Mouse (Mus musculus) regulatory T cell (primary cell): Measurements from ENCODE around the gene Eme1.
"Not testable (repeated sequence)": the region's sequence is repeated elsewhere in the genome, so short reads cannot be mapped to it uniquely, and the experiment has no call there.

Source experiments
- in situ Hi-C: fragments of 300-600 bp; cut with MboI, MseI; formaldehyde crosslinking; loops from one replicate; pipeline ENCODE4 v1.15.1; 2025; ENCODE audit warnings: high pct_unique_total_duplicates

The Eme1 gene

DNA sequence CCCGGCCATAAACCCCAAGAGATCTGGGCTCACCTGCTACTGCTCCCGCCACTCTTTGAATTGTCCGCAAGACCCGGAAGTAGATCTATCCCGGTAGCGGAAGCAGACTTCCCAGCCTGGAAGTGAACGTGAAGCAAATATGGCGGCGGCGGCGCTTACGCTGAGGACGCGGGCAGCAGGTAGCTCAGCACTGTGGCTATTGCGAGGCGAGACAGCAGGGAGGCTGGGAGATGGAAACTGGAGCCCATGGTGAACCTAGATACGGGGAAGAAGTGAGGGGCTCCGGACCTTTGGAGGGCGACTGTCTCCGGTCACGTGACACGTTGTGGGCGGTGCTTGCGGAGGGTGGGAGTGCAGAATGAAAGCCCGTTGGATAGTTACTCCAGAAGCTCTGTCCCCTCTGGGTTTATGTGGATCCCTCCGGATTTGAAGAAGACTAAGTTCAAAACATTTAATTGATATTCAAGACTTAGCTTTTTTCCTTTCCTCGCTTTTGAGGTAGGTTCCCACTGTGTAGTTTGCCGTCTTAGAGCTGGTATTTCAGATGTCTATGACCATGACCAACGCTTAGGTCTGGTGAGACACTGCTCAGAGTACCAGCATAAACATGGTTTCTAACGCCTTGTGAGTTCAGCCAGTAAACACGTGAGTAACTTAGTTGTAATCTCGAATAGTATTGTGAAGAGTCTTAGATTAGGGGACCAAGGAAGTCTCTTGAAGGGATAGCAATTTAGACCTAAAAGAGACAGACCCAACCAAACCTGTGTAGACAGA is at the start of gene Eme1, which contains the start of gene Mrpl27:
Eme1 (minus strand) TSS at position 302 of the 774 bp plus-strand sequence.
Mrpl27 (plus strand) TSS at position 105 of the 774 bp plus-strand sequence.
- in situ Hi-C loops: no loop called here

GRCm38 (mm10) chr11:94702216-94702610 is 48.4 kb upstream of the Eme1 start:
- in situ Hi-C loops: no loop called here

GRCm38 (mm10) chr11:94701401-94702215 is 47.8 kb upstream of the Eme1 start:
- in situ Hi-C loops: no loop called here

- in situ Hi-C loops: no loop called here
Measured at GRCm38 (mm10) chr11:94699399-94699798, 45.6 kb upstream of the Eme1 start.

- in situ Hi-C loops: no loop called here
Measured at GRCm38 (mm10) chr11:94697703-94698464, 44.1 kb upstream of the Eme1 start.

DNA sequence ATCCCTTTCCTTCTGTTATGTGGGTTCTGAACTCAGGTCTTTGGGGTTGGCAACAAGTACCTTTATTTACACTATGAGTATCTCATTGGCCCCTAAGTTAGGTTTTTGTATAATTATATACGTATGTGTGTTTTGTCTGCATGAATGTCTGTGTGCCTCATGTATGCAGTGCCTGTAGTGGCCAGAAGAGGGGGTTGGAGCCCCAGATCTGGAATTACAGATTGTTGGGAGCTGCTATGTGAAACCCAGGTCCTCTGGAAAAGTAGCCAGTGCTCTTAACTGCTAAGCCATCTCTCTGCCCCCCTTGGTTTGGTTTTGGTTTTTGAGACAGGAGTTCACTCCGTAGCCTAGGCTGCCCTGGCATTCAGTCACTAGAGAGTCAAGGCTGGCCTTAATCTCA is 43.4 kb upstream of the Eme1 start:
- in situ Hi-C loops: no loop called here

GRCm38 (mm10) chr11:94695508-94695907 is 41.7 kb upstream of the Eme1 start:
- in situ Hi-C loops: no loop called here

DNA sequence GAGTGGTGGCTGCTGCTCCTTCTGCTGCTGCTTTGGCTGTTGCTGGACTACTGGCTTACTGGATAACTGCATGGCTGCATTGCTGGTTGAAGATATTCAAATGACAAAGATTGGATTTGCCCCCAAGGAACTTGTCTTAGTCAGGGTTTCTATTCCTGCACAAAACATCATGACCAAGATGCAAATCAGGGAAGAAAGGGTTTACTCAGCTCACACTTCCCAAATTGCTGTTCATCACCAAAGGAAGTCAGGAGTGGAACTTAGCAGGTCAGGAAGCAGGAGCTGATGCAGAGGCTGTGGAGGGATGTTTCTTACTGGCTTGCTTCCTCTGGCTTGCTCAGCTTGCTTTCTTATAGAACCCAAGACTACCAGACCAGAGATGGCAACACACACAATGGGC is 38.7 kb upstream of the Eme1 start:
- in situ Hi-C loops: not testable (repeated sequence)

GRCm38 (mm10) chr11:94687178-94687577 is 33.4 kb upstream of the Eme1 start:
- in situ Hi-C loops: no loop called here

DNA sequence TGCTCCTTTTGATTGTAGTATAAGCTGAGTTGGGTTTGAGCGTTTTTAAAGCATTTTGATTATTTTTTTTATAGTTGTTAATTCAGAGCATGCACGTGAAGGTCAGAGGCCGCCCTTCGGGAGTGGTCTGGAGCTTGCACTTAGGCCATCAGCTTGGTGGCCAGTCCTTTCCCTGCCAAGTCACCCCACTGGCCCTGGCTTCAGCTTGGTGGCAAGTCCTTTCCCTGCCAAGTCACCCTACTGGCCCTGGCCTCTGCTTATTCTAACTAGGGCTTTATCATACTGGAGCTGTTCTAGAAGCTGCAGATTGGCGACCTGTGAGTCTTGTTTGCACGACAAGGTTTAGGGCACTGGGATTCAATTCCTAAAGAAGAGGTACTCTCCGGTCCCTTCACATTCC is 28.7 kb upstream of the Eme1 start:
- in situ Hi-C loops: no loop called here

DNA sequence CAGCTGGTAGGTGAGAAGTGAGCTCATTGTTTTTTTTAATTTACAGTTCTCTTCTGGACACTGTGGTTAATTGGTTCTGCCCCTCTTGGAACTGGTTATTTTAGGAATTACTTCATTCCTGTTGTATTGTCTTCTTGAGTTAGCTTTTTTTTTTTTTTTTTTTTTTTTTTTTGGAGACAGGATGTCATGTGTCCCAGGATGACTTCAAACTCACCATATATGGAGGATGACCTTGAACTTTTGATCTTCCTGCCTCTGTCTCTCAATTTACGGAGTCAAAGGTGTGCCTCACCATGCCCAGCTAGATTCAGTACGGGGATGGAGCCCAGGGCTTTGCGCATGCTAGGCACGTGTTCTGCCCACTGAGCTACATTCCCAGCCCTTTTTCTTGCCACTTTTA is 27.9 kb upstream of the Eme1 start:
- in situ Hi-C loops: no loop called here

GRCm38 (mm10) chr11:94680639-94681038 is 26.9 kb upstream of the Eme1 start:
- in situ Hi-C loops: no loop called here

- in situ Hi-C loops: no loop called here
Measured at GRCm38 (mm10) chr11:94677607-94678145, 23.9 kb upstream of the Eme1 start.

- in situ Hi-C loops: no loop called here
Measured at GRCm38 (mm10) chr11:94676754-94677606, 23.2 kb upstream of the Eme1 start, which contains the start of gene Xylt2. Gene Xylt2 (minus strand): TSS chr11:94677515.

- in situ Hi-C loops: no loop called here
Measured at GRCm38 (mm10) chr11:94676308-94676707, 22.5 kb upstream of the Eme1 start.

GRCm38 (mm10) chr11:94675446-94675845 is 21.7 kb upstream of the Eme1 start:
- in situ Hi-C loops: no loop called here

GRCm38 (mm10) chr11:94674984-94675383 is 21.2 kb upstream of the Eme1 start:
- in situ Hi-C loops: no loop called here

DNA sequence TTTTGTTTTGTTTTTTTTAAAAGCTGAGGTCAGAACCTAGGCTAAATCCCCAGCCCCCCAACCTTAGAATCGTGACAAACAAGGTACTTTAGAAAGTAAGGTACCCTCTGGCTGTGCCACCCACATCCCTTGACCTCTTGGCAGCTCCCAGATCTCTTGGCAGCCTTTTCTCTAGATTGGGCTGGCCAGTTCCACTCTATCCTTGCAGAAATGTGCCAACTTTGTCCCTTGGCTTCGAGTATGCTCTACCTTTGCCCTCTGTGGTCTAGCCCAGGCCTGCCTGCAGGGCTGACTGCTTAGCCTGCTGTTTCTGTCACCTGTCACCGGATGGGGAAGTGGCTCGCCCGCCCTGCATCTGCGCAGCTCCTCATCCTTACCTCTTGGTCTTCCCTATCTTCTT is 11.5 kb upstream of the Eme1 start:
- in situ Hi-C loops: no loop called here

DNA sequence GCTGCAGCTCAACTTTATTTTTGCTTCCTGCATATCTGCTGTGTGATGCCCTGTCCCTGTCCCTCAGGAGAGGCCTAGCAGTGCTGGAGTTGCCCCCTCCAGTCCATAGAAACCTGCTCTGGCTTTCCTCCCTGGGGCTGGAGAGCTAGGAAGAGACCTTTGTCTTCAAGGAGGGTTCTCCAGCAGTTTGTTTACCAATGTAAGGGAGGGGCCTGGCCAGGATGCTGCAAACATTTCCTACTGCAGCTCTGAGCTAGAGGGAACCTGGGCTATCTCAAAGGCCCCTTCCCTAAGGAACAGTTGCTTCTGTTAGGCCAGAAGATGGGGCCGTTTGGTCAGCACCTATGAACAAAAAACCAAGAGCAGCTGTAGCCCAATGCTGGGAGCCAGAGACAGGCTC is 7.6 kb upstream of the Eme1 start:
- in situ Hi-C loops: no loop called here

DNA sequence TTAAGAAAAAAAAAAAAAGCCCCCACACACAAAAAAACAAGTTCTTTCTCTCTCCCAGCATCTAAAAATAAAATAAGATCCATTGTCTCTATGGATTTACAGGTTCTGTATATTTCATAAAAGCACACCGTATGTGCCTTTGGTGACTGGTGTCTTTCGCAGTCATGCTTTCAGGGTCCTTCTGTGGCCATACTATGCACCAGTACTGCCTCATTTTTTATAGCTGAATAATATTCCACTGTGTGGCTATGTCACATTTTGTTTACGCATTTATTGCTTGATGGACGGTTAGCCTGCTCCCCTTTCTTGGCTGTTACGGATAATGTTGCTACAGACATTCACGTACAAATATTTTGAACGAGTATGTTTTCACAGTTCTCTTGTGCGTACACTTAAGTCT is 791 bp downstream of the Eme1 start:
- in situ Hi-C loops: no loop called here

DNA sequence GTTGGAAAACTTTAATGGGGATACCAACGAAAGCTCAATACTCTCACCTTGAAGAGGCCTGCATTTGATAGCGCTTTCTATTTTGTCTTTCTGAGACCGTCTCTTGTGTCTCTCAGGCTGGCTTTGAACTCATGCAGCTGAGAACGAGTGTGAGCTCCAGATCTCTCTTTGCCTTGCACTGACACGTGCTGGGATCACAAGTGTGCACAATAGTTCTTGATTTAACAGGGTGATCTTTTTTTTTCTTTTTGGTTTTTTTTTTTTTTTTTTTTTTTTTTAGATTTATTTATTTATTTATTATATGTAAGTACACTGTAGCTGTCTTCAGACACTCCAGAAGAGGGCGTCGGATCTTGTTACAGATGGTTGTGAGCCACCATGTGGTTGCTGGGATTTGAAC is 2.5 kb downstream of the Eme1 start:
- in situ Hi-C loops: not testable (repeated sequence)
